Mouse (Mus musculus) liver, adult 2 months (tissue): ENCODE data around the gene Wdr83os.

Source experiments
- CTCF ChIP-seq: fragments of 200-500 bp; IDR thresholded peaks from 2 replicates; pipeline ENCODE4 v1.5.1; 2011; ENCODE audit warnings: low read depth, low read length, control low read depth
- POLR2A ChIP-seq: fragments of 200-500 bp; IDR thresholded peaks from 2 replicates; pipeline ENCODE4 v1.6.1; 2011; ENCODE audit warnings: low read length, control low read depth; ENCODE audit not compliant: insufficient read depth; ENCODE audit errors: extremely low read depth

DNA sequence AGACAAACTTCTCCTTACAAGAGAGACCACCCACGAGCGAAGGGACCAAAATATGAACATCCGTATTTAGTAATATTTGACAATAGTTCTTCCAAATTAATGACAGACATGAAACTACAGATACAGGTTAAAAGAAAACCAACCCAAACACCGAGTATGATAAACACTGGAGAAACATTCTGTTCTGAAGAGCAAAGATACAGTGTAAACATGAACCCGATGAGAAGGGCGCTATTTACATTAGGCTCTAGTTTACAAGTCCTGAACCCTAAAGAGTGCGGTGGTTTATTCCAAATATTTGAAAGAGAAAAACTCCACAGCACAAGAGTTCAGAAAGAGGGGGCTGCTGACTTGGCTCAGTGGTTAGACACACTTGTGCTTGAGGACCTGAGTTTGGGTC lies 36.4 kb downstream of the Wdr83os start:
- no peak for TF ChIP-seq CTCF
- no peak for TF ChIP-seq POLR2A
